ENCODE assay signal across 16 mouse cellular contexts in the genomic region with DNA sequence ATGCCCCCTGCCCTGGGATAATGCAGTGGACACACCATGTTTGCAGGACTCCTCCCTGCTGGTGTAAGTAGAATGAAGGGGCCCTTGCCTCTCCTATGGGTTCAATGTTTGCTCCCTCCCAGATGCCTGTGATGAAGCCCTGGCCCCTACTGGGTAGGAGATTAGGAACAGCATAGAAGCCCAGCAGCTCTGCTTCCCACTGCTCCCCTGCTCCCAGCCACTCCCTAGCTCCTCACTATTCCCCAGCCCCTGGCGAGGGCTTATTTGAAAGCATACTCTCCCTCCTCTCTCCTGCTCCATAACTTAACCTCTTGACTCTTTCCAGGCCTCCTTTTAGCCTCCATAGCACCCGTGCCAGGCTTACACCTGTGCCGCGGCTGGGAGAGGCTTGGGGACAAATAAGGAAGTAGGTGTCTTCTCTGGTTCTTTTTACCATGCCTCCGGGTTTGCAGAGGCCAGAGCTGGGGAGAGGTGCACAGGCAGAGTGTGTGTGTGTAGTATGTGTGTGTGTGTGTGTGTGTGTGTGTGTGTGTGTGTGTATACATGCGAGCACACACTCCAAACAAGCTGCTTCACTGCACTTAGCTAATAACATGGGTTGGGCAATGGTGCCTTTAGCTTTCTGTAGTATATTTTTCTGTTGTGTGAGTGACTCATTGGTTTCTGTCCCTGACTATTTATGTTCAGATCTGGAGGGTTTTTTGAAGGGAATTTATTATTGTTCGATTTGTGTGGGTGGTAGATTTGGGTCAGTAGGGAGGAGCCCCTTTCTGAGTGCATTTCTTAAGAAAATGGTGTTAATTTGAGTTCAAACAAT.
DNase-seq lines count a peak whose midpoint lies in the region; ATAC-seq and TF ChIP-seq lines count a peak whose summit lies in the region.
"Had no signal": no experiment of that assay in that cellular context is flagged by ENCODE, and none has a peak within 500 bp of the region (broad histone marks: within the 10 kb centered on the region; RNA-seq: fewer than 3 reads in every experiment).

No protein-coding gene starts in this region.

- peaks cover 42% of the 10 kb centered on the region for H3K36me3 ChIP-seq in lung, embryonic 14.5 days (ENCODE audit: insufficient read depth)
- peaks cover 6% of the 10 kb centered on the region; the same call in 1 of the 2 replicates for H3K36me3 ChIP-seq in splenic B cell, adult 2 months (ENCODE audit: control insufficient read depth, insufficient read depth, low read length, poor library complexity, severe bottlenecking)
- H3K36me3 ChIP-seq: embryonic facial prominence, embryonic 15.5 days had no signal

- no peak for DNase-seq in gastrocnemius, adult 2 months
- no peak for DNase-seq in gastrocnemius, postnatal 25 days
- DNase-seq in lung, embryonic 14.5 days = no peak
- no peak for DNase-seq in lung, postnatal 4 days
- peak; percentile 34 for DNase-seq in splenic B cell, adult 2 months (ENCODE audit: low read depth, low spot score)
- DNase-seq in ovary, adult 18-20 months (ENCODE audit: low spot score) = no peak
- DNase-seq in adrenal gland, postnatal 10 days = no peak
- DNase-seq: cerebellum, adult 8-10 months; kidney, adult 8-10 months; lung, postnatal 36 days; right cerebral cortex, postnatal 25 days; thymus, postnatal 36 days had no signal

- no peak overlapping the region for H3K9ac ChIP-seq in lung, embryonic 14.5 days
- H3K9ac ChIP-seq: embryonic facial prominence, embryonic 15.5 days had no signal

- peak overlapping the region; percentile 58 for H3K27ac ChIP-seq in gastrocnemius, adult 2 months
- H3K27ac ChIP-seq in lung, embryonic 14.5 days (ENCODE audit: low read depth) = peak overlapping the region; percentile 54; the same call in 1 of the 2 replicates

- no peak overlapping the region for H3K4me3 ChIP-seq in gastrocnemius, adult 2 months
- no peak overlapping the region for H3K4me3 ChIP-seq in lung, embryonic 14.5 days (ENCODE audit: low read depth, low read length)
- H3K4me3 ChIP-seq: embryonic facial prominence, embryonic 15.5 days; heart, embryonic 13.5 days had no signal

- peaks cover 4% of the 10 kb centered on the region; the same call in 1 of the 2 replicates for H3K4me1 ChIP-seq in lung, embryonic 14.5 days (ENCODE audit: insufficient read depth)

- intact Hi-C loops in gastrocnemius, adult 2 months (cut with DNase I) = loop anchor here (10.0 kb wide), 2 partner anchors 205 to 565 kb away; no protein-coding TSS in a partner anchor

- H3K4me2 ChIP-seq in lung, embryonic 14.5 days = no peak overlapping the region
- H3K4me2 ChIP-seq: embryonic facial prominence, embryonic 15.5 days had no signal

- no peak for TF ChIP-seq CTCF in gastrocnemius, adult 2 months (IDR thresholded peaks at IDR 0.05)
- no peak for TF ChIP-seq CTCF in lung, embryonic 14.5 days (IDR thresholded peaks at IDR 0.05; ENCODE audit: low read depth)

- no peak for ATAC-seq in lung, embryonic 14.5 days (ENCODE audit: insufficient read depth)
- ATAC-seq in hematopoietic stem cell, adult 5-6 weeks (replicated peaks in 1 of 2; ENCODE audit: insufficient read depth in 1 of 2, low FRiP score in 2 of 2, low TSS enrichment in 1 of 2, low read depth in 1 of 2, poor library complexity in 2 of 2, severe bottlenecking in 2 of 2) = peak; percentile 14 to 43; a peak in 2 of 4 replicates
- ATAC-seq: Patski had no signal

- H3K9me3 ChIP-seq in lung, embryonic 14.5 days (ENCODE audit: low read depth, low read length) = no peaks in the 10 kb centered on the region
- H3K9me3 ChIP-seq: embryonic facial prominence, embryonic 15.5 days; heart, embryonic 13.5 days had no signal

- 65% methylated on average over 7 of the region's 7 CpGs for WGBS in lung, embryonic 14.5 days

- H3K27me3 ChIP-seq in lung, embryonic 14.5 days (ENCODE audit: insufficient read depth, low read length) = no peaks in the 10 kb centered on the region
- no peaks in the 10 kb centered on the region for H3K27me3 ChIP-seq in splenic B cell, adult 2 months (ENCODE audit: control insufficient read depth, insufficient read depth, low read length, poor library complexity, severe bottlenecking)
- H3K27me3 ChIP-seq: embryonic facial prominence, embryonic 15.5 days; heart, embryonic 13.5 days; Patski had no signal
